Mouse (Mus musculus) liver, adult 2 months (tissue): ENCODE measurements around the gene Hepacam2.

Source experiments
- CTCF ChIP-seq: fragments of 200-500 bp; IDR thresholded peaks from 2 replicates; pipeline ENCODE4 v1.5.1; 2011; ENCODE audit warnings: low read depth, low read length, control low read depth
- POLR2A ChIP-seq: fragments of 200-500 bp; IDR thresholded peaks from 2 replicates; pipeline ENCODE4 v1.6.1; 2011; ENCODE audit warnings: low read length, control low read depth; ENCODE audit not compliant: insufficient read depth; ENCODE audit errors: extremely low read depth

DNA sequence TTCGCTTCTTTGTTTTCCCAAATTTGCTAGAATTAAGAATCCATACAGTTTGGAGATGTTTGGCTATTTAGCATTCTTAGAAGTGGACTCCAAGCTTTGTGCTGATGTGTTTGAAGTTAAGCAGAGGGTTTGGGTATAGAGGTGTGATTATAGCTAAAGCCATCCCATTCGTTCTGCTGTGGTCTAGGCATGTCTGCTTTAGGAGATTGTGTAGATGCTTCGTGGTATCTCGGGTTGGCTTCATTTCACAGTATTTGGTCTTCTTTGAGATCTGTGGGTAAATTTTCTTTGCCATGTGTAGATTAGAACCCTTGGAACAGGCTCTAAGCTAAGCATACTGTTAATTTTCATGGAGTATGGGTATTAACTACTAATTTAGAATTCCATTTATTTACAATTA is 30.1 kb upstream of the Hepacam2 start:
- TF ChIP-seq CTCF (no peak), POLR2A (no peak)
